In genomic region chr11:75294862-75295261, GRCm38 (mm10) we compare ENCODE assay signal across 13 mouse cellular contexts. TPM values are rescaled to one million over a fixed set of nuclear protein-coding genes. Genes with fewer than 3 reads are reported as not detected.
DNase-seq lines count a peak whose midpoint lies in the region; ATAC-seq lines count a peak whose summit lies in the region.
"Had no signal": no experiment of that assay in that cellular context is flagged by ENCODE, and none has a peak within 500 bp of the region (broad histone marks: within the 10 kb centered on the region; RNA-seq: fewer than 3 reads in every experiment).

No protein-coding gene starts in this region.

- H3K9ac ChIP-seq in kidney, embryonic 15.5 days, result no peak overlapping the region
- no peak overlapping the region for H3K9ac ChIP-seq in neural tube, embryonic 13.5 days
- H3K9ac ChIP-seq in heart, embryonic 16.5 days (ENCODE audit: low read length), result peak overlapping the region; percentile 23; the same call in 1 of the 2 replicates
- H3K9ac ChIP-seq in forebrain, embryonic 13.5 days, result no peak overlapping the region
- H3K9ac ChIP-seq: hindbrain, embryonic 12.5 days; limb, embryonic 15.5 days had no signal

- H3K4me2 ChIP-seq in kidney, embryonic 15.5 days, result no peak overlapping the region
- H3K4me2 ChIP-seq in neural tube, embryonic 13.5 days, result no peak overlapping the region
- peak overlapping the region; percentile 43 for H3K4me2 ChIP-seq in heart, embryonic 16.5 days (ENCODE audit: low read depth, low read length)
- no peak overlapping the region for H3K4me2 ChIP-seq in forebrain, embryonic 13.5 days
- H3K4me2 ChIP-seq: hindbrain, embryonic 12.5 days; limb, embryonic 15.5 days had no signal

- H3K4me3 ChIP-seq in kidney, embryonic 15.5 days (replicated peaks), result no peak overlapping the region
- no peak overlapping the region for H3K4me3 ChIP-seq in neural tube, embryonic 13.5 days
- H3K4me3 ChIP-seq in heart, embryonic 16.5 days (ENCODE audit: low read length), result no peak overlapping the region
- no peak overlapping the region for H3K4me3 ChIP-seq in forebrain, embryonic 13.5 days
- H3K4me3 ChIP-seq: hindbrain, embryonic 12.5 days; limb, embryonic 15.5 days had no signal

- H3K27me3 ChIP-seq in kidney, embryonic 15.5 days, result peaks cover 35% of the 10 kb centered on the region
- 0 out of 2 replicates have a peak, but pooled peaks cover 14% of the 10 kb centered on the region for H3K27me3 ChIP-seq in neural tube, embryonic 13.5 days
- no peaks in the 10 kb centered on the region for H3K27me3 ChIP-seq in heart, embryonic 16.5 days (ENCODE audit: control insufficient read depth, insufficient read depth, low read length)
- H3K27me3 ChIP-seq in forebrain, embryonic 13.5 days, result peaks cover 25% of the 10 kb centered on the region

- DNase-seq in kidney, adult 11 months, result peak; percentile 80
- DNase-seq in neural tube, embryonic 10.5 days (ENCODE audit: extremely low spot score, low spot score), result no peak
- DNase-seq: cerebellum, adult 11-12 months; layer of hippocampus, postnatal 36 days; thymus, adult 2 months had no signal

- peaks cover 48% of the 10 kb centered on the region for H3K4me1 ChIP-seq in kidney, embryonic 15.5 days
- H3K4me1 ChIP-seq in neural tube, embryonic 13.5 days (replicated peaks), result peaks cover 69% of the 10 kb centered on the region
- H3K4me1 ChIP-seq in heart, embryonic 16.5 days (ENCODE audit: control insufficient read depth, insufficient read depth, low read length), result peaks cover 56% of the 10 kb centered on the region
- peaks cover 42% of the 10 kb centered on the region for H3K4me1 ChIP-seq in forebrain, embryonic 13.5 days

- ATAC-seq in kidney, embryonic 15.5 days (replicated peaks; ENCODE audit: low FRiP score), result no peak
- no peak for ATAC-seq in neural tube, embryonic 13.5 days (ENCODE audit: low read depth)
- ATAC-seq in heart, embryonic 16.5 days (replicated peaks; ENCODE audit: extremely low read depth, insufficient read depth, low FRiP score), result peak; percentile 49; the same call in 1 of the 2 replicates
- no peak for ATAC-seq in forebrain, embryonic 13.5 days
- no peak for ATAC-seq in activated CD4-positive, CD25-positive, alpha-beta regulatory T cell, adult 4 months

- H3K9me3 ChIP-seq in kidney, embryonic 15.5 days (replicated peaks), result no peaks in the 10 kb centered on the region
- H3K9me3 ChIP-seq in neural tube, embryonic 13.5 days, result no peaks in the 10 kb centered on the region
- no peaks in the 10 kb centered on the region for H3K9me3 ChIP-seq in heart, embryonic 16.5 days (replicated peaks; ENCODE audit: control insufficient read depth, low read length)
- H3K9me3 ChIP-seq in forebrain, embryonic 13.5 days (replicated peaks), result no peaks in the 10 kb centered on the region
- H3K9me3 ChIP-seq: hindbrain, embryonic 12.5 days; limb, embryonic 15.5 days had no signal

- 51% methylated on average over 9 of the region's 9 CpGs for WGBS in kidney, embryonic 15.5 days
- WGBS in neural tube, embryonic 13.5 days, result 75% methylated on average over 9 of the region's 9 CpGs
- WGBS in heart, embryonic 16.5 days, result 29% methylated on average over 9 of the region's 9 CpGs
- 77% methylated on average over 9 of the region's 9 CpGs for WGBS in forebrain, embryonic 13.5 days

- 0 out of 2 replicates have a peak, but pooled peaks cover 7% of the 10 kb centered on the region for H3K36me3 ChIP-seq in kidney, embryonic 15.5 days
- no peaks in the 10 kb centered on the region for H3K36me3 ChIP-seq in neural tube, embryonic 13.5 days
- H3K36me3 ChIP-seq in heart, embryonic 16.5 days (ENCODE audit: control insufficient read depth, insufficient read depth), result no peaks in the 10 kb centered on the region
- peaks cover 4% of the 10 kb centered on the region; the same call in 1 of the 2 replicates for H3K36me3 ChIP-seq in forebrain, embryonic 13.5 days (ENCODE audit: poor library complexity, severe bottlenecking)

- no peak overlapping the region for H3K27ac ChIP-seq in kidney, embryonic 15.5 days
- peak overlapping the region; percentile 81; the same call in 1 of the 2 replicates for H3K27ac ChIP-seq in neural tube, embryonic 13.5 days (replicated peaks)
- H3K27ac ChIP-seq in heart, embryonic 16.5 days (ENCODE audit: low read length), result peak overlapping the region; percentile 89
- H3K27ac ChIP-seq in forebrain, embryonic 13.5 days, result no peak overlapping the region
- H3K27ac ChIP-seq: hindbrain, embryonic 12.5 days; kidney, postnatal 0 days; limb, embryonic 15.5 days had no signal

RNA-seq across cellular contexts. Expression of gene Rpa1, which starts 53.3 kb away (rescaled TPM):
- polyA plus RNA-seq in kidney, embryonic 15.5 days (2015; fragmentation: Nextera tagmentation; extraction: Ambion mirVana), result 123 and 128 TPM in 2 replicates
- 50.5 and 51.1 TPM in 2 replicates for polyA plus RNA-seq in neural tube, embryonic 13.5 days (2015; fragmentation: Nextera tagmentation; extraction: Ambion mirVana)
- 95.1 and 96.0 TPM in 2 replicates for polyA plus RNA-seq in heart, embryonic 16.5 days (2015; fragmentation: Nextera tagmentation; extraction: Ambion mirVana)
- 99.6 and 110 TPM in 2 replicates for polyA plus RNA-seq in forebrain, embryonic 13.5 days (2015; fragmentation: Nextera tagmentation; extraction: Ambion mirVana)
- polyA plus RNA-seq in activated CD4-positive, CD25-positive, alpha-beta regulatory T cell, adult 4 months (2017; shearing (Covaris generic)), result 100 to 1,000 TPM; 209 to 263 TPM

RNA-seq across cellular contexts. Expression of gene Smyd4, which starts 53.4 kb away (rescaled TPM):
- polyA plus RNA-seq in kidney, embryonic 15.5 days (2015; fragmentation: Nextera tagmentation; extraction: Ambion mirVana), result 14.6 and 15.2 TPM in 2 replicates
- 12.8 and 16.0 TPM in 2 replicates for polyA plus RNA-seq in neural tube, embryonic 13.5 days (2015; fragmentation: Nextera tagmentation; extraction: Ambion mirVana)
- polyA plus RNA-seq in heart, embryonic 16.5 days (2015; fragmentation: Nextera tagmentation; extraction: Ambion mirVana), result 13.8 and 16.3 TPM in 2 replicates
- 17.7 and 17.8 TPM in 2 replicates for polyA plus RNA-seq in forebrain, embryonic 13.5 days (2015; fragmentation: Nextera tagmentation; extraction: Ambion mirVana)
- 10 to 100 TPM; 14.0 to 18.7 TPM for polyA plus RNA-seq in activated CD4-positive, CD25-positive, alpha-beta regulatory T cell, adult 4 months (2017; shearing (Covaris generic))

Comparison
In these comparisons a context has a peak if more than half of its experiments do, and no peak if none do; other contexts are left out.
1. H3K27ac ChIP-seq: peak in neural tube, embryonic 13.5 days (single experiment) and heart, embryonic 16.5 days (single experiment); none in kidney, embryonic 15.5 days (single experiment) and forebrain, embryonic 13.5 days (single experiment).